Mouse (Mus musculus): Measurements from ENCODE around the gene Espl1.
A peak's percentile ranks its signal among the peaks of the same experiment; 100 is the strongest.
"Not testable (repeated sequence)": the region's sequence is repeated elsewhere in the genome, so short reads cannot be mapped to it uniquely, and the experiment has no call there.

Gene Espl1

DNA sequence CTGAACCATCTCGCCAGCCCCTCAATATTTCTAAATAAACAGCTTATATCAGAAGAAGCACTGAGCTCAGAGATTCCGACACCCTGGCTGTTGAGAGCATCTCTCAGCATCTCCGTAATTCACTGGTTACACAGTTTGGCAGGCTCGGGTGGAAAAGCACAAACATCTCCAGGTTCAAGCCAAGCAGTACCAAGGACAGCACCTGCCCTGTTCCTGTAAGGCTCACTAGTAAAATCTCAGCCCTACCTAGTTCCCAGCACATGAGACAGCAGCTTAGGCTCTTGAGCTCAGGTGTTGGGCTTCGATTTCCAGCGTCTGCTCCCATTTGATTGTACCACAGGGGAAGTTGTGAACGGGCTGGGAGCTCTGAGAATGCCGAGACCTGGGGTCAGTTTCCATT, 39.2 kb downstream of the Espl1 start:
- DNase-seq (ENCODE audit: low read depth, low spot score) = no peak

DNA sequence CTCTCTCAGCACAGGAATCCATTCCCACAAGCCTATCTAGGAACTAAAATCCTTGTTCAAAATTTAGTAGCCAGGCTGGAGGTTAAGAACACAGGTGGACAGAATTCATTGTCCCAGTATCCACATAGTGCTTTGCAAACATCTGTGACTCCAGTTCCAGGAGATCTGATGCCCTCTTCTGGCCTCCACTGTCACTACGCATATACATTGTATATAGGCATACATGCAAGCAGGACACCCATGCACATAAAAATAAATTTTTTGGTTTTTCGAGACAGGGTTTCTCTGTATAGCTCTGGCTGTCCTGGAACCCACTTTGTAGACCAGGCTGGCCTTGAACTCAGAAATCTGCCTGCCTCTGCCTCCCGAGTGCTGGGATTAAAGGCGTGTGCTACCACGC, 39.9 kb downstream of the Espl1 start:
- not testable (repeated sequence) for DNase-seq (ENCODE audit: low read depth, low spot score)

DNA sequence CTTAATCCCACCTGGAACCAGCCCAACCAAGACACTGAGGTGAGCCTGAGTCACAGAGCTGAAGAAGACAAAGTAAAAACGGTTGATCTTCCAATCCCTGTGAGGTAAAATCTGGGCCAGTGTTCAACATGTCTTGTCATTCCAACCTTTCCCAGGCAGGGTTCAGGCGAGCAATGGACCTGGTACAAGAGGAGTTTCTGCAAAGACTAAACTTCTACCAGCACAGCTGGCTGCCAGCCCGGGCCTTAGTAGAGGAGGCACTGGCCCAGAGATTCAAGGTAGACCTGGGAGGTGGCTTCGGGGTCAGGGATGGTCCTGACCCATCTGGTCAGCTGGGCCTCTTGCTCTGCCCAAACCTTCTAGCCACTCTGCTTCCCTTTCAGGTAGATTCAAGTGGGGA, 40.9 kb downstream of the Espl1 start:
- no peak for DNase-seq (ENCODE audit: low read depth, low spot score)

DNA sequence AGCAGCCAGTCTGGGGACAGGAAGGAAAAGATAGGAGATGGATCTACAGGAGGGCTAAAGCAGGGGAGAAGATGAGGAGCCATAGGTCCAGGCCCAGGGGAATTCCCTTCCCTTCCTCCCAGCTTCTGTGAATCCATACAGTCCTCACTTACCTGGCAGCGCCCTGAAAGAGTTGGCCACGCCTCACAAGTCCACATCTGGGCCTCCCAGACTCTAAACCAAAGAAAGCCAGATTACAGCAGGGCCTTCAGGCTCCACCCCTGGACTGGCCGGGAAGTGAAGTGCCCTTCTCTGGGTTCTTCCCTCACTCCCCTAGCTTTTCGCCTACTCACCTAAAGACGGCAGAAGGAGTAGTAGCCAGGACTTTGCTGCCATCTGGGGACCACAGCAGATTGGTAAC, 43.5 kb downstream of the Espl1 start:
- no peak for DNase-seq (ENCODE audit: low read depth, low spot score)

DNA sequence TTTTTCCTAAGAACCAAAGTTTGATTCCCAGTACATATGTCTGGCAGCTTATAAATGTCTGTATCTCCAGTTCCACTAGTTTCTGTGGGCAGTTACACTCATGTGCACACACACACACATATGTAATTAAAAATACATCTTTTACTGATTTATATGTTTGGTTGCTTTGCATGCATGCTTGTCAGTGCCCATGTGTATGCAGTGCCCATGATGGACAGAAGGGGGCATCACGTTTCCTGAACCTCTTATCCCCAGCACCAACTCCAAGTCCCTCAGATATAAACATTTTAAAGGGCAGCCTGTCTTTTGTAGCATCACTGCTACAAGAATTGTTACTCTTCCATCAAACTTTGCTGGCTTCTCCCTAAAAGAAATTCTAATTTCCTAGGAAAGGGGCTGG, 45.5 kb downstream of the Espl1 start:
- DNase-seq (ENCODE audit: low read depth, low spot score) = no peak

DNA sequence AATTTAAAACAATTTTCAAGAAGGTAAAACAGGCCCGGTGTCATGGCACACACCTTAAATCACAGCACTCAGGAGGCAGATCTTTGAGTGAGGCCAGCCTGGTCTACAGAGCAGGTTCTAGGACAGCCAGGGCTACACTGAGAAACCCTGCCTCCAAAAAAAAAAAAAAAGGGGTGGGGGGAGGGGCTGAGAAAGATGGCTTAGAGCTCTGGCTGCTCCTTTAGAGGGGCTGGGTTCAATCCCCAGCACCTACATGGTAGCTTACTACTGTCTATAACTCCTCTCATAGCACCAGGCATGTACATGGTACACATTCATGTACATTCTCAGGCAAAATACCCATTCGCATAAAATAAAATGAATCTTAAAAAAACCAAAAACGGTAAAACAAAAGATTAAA, 48.4 kb downstream of the Espl1 start:
- DNase-seq (ENCODE audit: low read depth, low spot score) = no peak

DNA sequence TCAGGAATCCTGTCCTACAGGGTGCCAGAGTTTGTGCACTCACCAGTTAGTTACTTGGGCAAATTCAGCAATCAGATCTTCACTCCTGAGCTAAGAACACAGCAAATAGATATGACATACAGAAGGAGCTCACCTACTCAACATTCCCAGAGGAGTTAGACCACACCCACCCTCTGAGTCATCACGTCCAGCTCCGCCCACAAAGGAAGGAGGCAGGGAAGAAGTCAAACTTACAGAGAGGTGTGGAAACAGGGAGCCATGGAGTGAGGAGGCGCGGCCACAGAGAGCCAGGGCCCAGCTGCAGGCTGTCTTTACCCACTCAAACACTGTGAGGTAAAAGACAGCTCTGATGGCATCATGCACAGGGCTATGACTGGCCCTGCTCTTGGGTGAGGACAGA, 50.4 kb downstream of the Espl1 start:
- no peak for DNase-seq (ENCODE audit: low read depth, low spot score)

DNA sequence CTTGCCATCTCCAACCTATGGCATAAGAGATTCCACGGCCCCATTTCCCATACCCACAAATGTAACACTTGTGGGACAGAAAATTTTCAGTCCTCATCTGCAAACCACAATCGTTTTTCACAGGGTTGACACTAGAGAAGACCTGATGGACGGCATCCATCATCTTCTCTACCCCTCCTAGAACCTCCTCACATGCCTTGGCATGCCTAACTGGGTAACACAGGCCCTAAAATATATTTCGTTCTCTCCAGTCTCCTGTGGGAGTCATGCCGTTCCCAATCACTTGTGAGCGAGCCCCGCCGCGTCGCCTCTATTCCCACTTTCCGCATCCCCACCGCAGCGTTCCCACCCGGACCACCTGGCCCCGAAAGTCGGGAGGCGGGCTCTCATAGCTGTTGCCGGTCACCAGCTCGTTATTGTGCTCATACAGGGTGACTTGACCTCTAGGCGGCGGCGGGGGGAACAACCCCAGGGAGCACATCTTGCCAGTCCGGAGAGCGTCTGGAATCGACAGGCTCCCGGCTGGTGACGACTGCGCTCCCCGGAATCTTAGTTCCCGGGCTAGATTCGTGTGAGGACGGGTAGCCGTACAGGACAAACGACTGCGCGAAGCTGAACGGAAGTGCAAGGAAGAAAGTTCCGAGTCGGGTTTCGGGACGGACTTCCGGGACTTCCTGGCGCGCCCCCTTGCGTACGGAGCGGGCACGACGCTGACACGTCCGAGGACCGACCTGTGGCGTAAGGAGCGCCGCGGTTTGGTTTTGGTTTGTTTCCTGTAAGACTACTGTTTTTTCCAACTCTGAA, 54.3 kb downstream of the Espl1 start, which contains the start of gene Aaas:
TSS of gene Aaas (minus strand) at position 634 of the 804 bp plus-strand sequence.
- peak; percentile 88 for DNase-seq (ENCODE audit: low read depth, low spot score)

DNA sequence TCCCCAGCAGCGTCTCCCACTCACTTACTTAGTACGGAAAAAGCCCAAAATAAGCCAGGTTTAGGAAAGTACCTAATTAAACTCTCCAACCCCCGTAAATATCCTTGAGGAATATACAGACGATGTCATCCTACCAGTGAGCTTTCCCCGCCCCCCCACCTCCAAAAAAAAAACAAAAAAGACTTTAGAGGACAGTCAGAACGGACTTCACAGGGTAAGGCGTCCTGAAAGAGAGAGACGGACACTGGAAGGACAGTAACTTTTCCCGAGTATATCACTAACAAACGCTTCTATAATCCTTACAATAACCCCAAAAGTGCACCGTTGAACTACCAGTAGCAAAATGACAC, 54.9 kb downstream of the Espl1 start:
- no peak for DNase-seq (ENCODE audit: low read depth, low spot score)

DNA sequence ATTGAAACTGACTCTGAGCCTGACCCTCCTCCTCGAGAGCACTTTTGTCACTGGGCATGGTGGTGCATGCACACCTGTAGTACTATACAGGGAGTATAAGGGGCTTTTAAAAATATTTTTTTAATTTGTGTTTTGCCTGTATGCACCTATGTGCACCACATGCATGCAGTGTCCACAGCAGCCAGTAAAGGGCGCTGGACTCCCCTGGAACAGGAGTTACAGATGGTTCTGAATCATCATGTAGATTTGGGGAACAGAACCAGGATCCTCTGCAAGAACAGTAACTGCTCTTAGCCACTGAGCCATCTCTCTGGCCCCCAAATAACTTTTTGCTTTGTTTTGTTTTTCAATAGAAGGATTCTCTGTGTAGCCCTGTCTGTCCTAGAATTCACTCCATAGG, 56.1 kb downstream of the Espl1 start:
- no peak for DNase-seq (ENCODE audit: low read depth, low spot score)

DNA sequence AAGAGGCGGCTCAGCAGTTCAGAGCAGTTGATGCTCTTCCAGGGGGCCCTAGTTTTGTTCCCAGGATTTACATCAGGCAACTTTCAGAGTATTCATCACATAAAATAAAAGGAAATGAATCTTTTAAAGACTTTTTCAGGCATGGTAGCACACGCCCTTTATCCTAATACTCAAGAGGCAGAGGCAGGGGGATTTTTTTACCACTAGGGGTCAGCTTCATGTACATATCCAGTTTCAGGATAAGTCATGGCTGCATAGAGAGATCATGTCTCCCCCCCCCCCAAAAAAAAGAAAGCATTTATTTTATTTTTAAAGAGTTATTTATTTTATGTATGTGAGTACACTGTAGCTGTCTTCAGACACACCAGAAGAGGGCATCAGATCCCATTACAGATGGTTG, 57.9 kb downstream of the Espl1 start:
- no peak for DNase-seq (ENCODE audit: low read depth, low spot score)

DNA sequence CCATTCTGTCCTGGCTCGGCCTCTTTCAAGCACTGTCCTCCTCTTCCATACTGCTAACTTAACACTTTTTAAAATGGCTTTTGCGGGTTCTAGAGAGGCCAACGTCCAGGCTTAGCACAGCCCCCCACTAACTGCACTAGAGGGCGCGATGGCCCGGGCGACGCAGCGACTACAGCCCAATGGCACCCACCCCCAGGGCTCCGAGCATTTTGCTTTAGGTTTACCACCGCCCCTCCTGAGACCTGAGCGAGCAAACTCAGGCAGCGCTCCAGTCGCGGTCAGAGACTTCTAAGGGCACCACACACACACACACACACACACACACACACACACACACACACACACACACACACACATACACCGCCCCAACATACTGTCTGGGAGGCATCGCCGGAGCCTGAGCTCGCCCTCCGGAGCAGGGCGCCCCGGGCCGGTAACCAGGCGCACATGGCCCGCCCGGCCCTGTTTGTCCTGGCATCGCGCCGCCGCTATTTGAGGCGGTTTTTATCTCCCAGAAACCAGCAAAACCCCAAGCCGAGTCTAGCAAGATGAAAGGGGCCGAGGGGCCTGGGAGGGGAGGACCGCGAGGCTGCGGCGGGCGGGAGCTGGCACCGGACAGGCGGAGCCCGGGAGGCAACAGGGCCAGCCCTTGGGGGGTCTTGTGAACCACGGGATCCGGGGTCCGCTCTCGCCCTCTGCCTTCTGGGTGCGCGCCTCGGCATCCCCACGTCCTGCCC, 59.2 kb downstream of the Espl1 start:
- no peak for DNase-seq (ENCODE audit: low read depth, low spot score)

DNA sequence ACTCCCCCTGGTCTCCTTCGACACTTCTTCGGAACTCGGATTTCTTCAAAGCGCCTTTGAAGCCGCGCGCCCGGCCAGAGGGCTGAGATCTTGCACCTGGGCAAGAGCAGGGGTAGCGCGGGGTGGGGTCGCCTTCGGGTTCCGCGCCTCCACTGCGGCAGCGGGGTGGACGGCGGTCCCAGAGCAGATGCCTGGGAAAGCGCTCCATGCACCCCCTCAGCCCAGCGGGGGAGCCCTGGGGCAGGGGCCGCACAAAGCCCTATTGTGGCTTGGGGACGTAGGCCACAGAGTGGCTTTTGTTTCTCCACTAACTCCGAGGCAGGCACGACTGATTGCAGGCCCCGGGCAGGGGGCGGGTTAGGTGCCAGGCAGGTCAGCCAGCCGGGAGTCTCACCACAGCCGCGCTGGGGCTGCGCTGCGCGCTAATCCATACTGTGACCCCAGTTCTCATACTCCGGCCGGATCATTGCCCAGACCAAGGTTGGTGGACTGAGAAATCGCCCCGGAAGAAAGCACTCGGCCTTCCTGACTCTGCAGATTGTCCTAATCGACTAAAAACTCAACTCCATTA, 59.9 kb downstream of the Espl1 start:
- DNase-seq (ENCODE audit: low read depth, low spot score) = no peak

DNA sequence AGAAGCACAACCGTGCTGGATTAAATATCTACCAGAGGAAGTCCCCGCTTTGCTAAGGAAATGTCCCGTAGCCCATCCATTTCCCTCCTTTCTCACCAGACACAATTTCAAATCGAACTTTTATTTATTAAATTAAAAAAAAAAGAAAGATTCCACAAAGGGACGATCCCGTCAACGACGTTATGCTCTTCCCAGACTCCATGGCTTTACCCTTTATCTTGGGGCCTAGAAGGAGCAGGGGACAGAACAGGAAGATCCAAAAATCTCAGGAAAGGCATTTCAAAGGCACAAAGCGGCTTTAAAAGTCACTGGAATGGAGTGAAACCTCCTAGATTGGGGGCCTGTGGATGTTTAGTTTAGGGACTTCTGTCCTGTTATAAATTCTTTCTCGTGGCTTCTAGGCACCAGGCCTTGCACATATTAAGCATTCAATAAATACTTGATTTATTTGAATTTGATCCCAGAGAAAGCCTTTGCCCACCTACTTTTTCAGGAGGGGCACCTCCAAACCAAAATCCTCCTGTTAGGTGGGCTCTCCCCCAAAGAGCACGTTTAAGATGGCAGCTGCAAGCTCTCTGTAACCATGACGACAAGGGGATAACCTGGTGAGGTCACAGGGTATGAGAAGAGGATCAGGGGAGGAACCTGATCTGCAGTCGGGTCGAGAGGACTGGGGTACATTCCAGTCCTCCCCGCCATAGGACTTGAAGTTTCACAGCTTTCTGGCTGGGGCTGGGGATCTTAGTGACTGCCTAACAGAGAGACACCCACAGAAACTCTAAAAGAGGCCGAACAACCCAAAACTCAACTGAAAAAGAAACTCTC, 60.6 kb downstream of the Espl1 start:
- DNase-seq (ENCODE audit: low read depth, low spot score) = no peak

DNA sequence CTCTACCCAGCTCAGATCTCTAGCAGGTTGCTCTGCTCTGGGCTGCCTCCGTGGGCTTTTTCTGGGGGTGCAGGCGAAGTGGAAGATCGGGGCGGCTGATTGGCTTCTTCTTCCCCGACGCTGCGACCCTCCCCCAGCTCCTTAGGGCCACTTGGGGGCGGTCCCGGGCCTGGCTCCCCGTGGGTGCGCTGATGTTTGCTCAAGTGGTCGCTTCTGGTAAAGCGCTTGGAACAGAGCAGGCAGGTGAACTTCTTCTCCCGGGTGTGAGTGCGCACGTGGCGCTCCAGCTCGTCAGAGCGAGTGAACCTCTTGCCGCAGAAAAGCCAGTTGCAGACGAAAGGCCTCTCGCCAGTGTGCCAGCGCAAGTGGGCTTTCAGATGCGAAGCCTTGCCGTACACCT, 62.1 kb downstream of the Espl1 start:
- no peak for DNase-seq (ENCODE audit: low read depth, low spot score)

DNA sequence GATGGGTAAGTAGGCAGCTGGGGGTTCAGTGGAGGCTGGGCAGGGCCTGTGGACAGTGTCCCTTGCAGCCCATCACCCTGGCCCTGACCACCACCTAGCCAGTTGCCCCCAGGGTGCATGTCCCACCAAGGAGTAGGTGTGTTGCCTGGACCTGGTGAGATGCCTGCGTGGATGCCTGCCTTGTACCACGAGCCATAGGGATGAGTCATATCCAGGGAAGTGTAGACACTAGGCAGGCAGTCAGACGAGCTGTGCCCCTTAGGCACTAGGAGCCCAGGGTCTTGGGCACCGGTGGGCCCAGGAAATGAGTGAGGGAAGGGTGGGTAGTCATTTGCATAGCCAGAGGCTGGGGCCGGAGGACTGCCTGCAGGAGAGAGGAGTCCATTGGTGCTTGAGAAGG, 62.8 kb downstream of the Espl1 start:
- DNase-seq (ENCODE audit: low read depth, low spot score) = no peak

DNA sequence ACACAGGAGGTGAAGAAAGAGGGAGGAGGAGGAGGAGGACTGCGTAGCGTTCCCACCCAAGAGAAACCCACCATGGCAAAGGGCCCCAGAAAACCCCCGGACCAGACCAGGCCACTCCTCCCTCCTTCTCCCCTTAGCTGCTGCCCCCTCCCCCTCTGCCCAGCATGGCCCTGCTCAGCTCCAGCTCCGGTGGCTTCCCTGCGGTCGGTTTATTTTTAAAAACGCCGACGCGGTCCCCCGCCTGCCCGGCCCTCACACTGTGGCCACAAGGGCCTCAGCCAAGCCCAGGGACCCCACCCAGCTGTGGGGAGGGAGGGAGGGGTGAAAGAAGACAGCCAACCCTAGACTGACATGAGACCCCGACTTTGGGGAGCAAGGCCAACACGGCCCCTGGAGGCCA, 66.6 kb downstream of the Espl1 start:
- no peak for DNase-seq (ENCODE audit: low read depth, low spot score)

DNA sequence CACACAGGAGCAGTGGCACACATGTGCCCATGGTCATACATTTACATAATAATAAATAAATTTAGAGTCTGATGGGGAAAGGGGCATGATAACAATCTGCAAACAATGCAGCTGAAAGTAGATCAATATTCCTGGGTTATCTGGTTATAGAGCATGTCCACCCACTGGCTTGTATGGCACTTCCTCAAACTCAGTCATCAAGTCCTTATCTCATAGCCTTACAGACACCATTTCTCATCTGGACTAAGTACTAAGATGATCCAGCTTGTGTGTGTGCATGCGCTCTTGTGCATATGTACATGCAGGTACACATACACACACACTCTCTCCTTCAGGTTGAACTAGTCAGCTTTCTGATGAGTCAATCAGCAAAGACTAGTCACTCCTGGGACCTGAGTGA, 68.6 kb downstream of the Espl1 start:
- no peak for DNase-seq (ENCODE audit: low read depth, low spot score)

DNA sequence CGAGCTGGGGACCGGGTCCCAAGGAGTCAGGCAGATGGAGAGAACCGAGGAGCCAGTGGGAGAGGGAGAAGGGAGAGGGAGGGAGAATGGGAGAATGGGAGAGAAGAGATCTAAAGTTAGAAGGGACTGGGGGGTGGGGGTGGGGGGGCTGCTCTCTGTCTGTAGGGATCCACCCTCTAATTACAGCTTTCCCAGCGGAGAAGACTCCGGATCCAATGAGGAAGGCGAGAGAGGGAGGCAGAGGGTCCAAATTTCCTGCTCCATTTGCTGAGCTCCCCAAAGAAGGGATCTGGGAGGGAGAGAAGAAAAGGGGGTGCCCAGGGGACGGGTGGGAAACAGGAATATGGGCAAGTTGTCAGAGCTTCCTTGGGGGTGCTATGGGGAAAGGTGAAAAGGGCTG, 70.2 kb downstream of the Espl1 start:
- DNase-seq (ENCODE audit: low read depth, low spot score) = no peak

DNA sequence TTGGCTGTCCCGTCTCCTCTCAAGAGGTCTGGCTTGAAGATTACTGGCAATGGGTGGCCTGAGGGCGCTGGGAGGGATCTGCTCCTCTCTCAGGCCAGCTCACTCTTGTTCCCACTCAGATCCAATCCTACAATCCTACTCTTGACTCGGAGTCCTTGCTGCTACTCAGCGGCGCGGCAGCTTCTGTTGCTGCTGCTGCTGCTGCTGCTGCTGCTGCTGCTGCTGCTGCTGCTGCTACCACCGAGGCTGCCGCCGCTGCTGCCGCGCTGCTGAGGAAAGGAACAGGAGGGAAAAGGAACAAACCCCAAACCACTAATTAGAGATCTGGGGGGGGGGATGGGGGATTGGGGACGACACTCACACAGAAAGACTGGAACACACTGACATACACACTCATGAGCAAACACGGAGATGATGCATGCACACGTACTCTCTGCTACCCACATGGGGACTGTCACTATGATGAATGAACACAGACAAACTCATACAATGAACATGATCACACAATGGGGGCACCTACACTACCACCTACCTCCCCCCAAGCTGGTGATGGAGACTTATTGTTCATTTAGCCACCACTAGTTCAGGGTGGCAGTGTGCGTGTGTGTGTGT, 70.8 kb downstream of the Espl1 start, which contains the start of gene Sp7:
TSS of gene Sp7 (minus strand) at position 450 of the 612 bp plus-strand sequence.
- no peak for DNase-seq (ENCODE audit: low read depth, low spot score)

DNA sequence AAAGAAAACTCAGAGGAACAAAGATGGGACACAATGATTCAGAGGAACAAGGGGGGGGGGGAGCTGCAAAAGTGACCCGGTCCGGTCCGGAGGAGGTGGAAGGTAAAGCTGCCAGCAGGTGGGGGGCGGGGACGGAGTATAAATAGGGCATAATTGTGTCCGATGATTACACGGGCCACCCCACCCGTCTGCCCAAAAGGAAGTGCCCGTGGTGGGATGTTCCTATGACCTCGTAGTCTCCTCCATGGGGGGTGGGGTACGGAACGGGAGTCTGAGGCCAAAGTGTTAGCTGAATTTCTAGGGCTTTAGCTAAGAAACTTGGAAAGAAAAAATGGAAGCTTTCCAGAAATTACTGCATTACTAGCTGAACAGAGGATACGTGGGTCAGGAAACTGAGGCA, 73.9 kb downstream of the Espl1 start:
- no peak for DNase-seq (ENCODE audit: low read depth, low spot score)

DNA sequence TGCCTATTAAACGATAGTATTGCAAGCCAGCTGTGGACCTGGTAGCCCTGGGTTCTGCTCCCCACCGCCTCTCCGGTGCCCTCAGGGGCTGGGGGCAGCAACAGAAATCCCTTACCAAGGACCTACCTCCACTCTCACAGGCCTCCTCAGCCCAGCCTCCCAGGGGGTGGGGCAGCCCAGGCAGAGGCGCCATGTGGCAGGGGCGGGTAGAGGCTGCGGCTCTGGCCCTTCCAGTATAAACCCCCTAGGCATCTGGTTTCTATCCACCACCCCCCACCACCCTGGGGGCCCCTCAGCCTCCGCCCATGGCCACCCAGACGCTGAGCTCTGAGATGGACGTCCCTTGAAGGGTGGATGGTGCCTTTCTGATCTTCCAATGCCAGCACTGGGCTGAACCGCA, 74.7 kb downstream of the Espl1 start:
- no peak for DNase-seq (ENCODE audit: low read depth, low spot score)

All from retina, postnatal 7 days (tissue).